9 mouse cellular contexts compared by ENCODE assay signal in genomic region chr19:4614305-4615150, GRCm38 (mm10). TPM values are rescaled to one million over a fixed set of nuclear protein-coding genes. Genes with fewer than 3 reads are reported as not detected.
DNase-seq lines count a peak whose midpoint lies in the region; ATAC-seq and TF ChIP-seq lines count a peak whose summit lies in the region.
"Had no signal": no experiment of that assay in that cellular context is flagged by ENCODE, and none has a peak within 500 bp of the region (broad histone marks: within the 10 kb centered on the region; RNA-seq: fewer than 3 reads in every experiment).

No protein-coding gene starts in this region.

- TF ChIP-seq EP300 in heart, adult 2 months (IDR thresholded peaks at IDR 0.05; ENCODE audit: insufficient read depth, low read depth, low read length) = no peak

- H3K79me2 ChIP-seq in heart, adult 2 months (replicated peaks; ENCODE audit: control insufficient read depth, insufficient read depth, low read length) = no peaks in the 10 kb centered on the region

- no peaks in the 10 kb centered on the region for H3K36me3 ChIP-seq in heart, adult 2 months (ENCODE audit: control insufficient read depth, insufficient read depth, low read length)
- H3K36me3 ChIP-seq in G1E (replicated peaks) = peaks cover 10% of the 10 kb centered on the region
- H3K36me3 ChIP-seq in midbrain, postnatal 0 days (ENCODE audit: insufficient read depth, low read length) = peaks cover 30% of the 10 kb centered on the region

- WGBS in heart, adult 2 months = 28% methylated on average over 40 of the region's 49 CpGs
- 26% methylated on average over 29 of the region's 49 CpGs for WGBS in midbrain, postnatal 0 days

- H3K4me1 ChIP-seq in heart, adult 2 months (ENCODE audit: control insufficient read depth, insufficient read depth, low read length) = peaks cover 2% of the 10 kb centered on the region
- peaks cover 21% of the 10 kb centered on the region for H3K4me1 ChIP-seq in G1E (ENCODE audit: insufficient read depth, low read depth, low read length)
- no peaks in the 10 kb centered on the region for H3K4me1 ChIP-seq in embryonic fibroblast, embryonic 13.5 days (ENCODE audit: control insufficient read depth, insufficient read depth, low read length)
- H3K4me1 ChIP-seq in midbrain, postnatal 0 days (ENCODE audit: insufficient read depth, low read length) = peaks cover 14% of the 10 kb centered on the region; the same call in 1 of the 2 replicates

- no peak for TF ChIP-seq POLR2A in heart, adult 2 months (IDR thresholded peaks at IDR 0.05; ENCODE audit: insufficient read depth, low read depth, low read length)
- TF ChIP-seq POLR2A in embryonic fibroblast, embryonic 13.5 days (IDR thresholded peaks at IDR 0.05; ENCODE audit: low read depth, low read length) = no peak; the same call in 1 of the 2 replicates

- H3K9ac ChIP-seq in heart, adult 2 months (ENCODE audit: low read depth, low read length) = peak overlapping the region; percentile 84
- H3K9ac ChIP-seq in midbrain, postnatal 0 days (replicated peaks; ENCODE audit: low read length, poor library complexity, severe bottlenecking) = peak overlapping the region; percentile 99

- intact Hi-C loops in heart, adult 2 months (cut with DNase I) = no loop called here

- no peak for DNase-seq in heart, adult 2 months
- DNase-seq in heart, adult 18-20 months = no peak
- no peak for DNase-seq in G1E (ENCODE audit: low spot score)
- DNase-seq in kidney, postnatal 14 days = peak; percentile 52
- peak; percentile 31 for DNase-seq in midbrain, postnatal 0 days (ENCODE audit: low spot score)
- no peak for DNase-seq in B cell, adult 2 months
- DNase-seq in layer of hippocampus, adult 9-11 months = no peak

- no peaks in the 10 kb centered on the region for H3K27me3 ChIP-seq in heart, adult 2 months (ENCODE audit: control insufficient read depth, insufficient read depth, low read length)
- H3K27me3 ChIP-seq in G1E (ENCODE audit: insufficient read depth, low read length) = peaks cover 58% of the 10 kb centered on the region
- no peaks in the 10 kb centered on the region for H3K27me3 ChIP-seq in midbrain, postnatal 0 days (ENCODE audit: insufficient read depth, low read length)

- no peak for TF ChIP-seq CTCF in heart, adult 2 months (IDR thresholded peaks at IDR 0.05)
- TF ChIP-seq CTCF in G1E (IDR thresholded peaks at IDR 0.05; ENCODE audit: low read depth, low read length) = no peak
- no peak for TF ChIP-seq CTCF in embryonic fibroblast, embryonic 13.5 days (IDR thresholded peaks at IDR 0.05; ENCODE audit: borderline replicate concordance, insufficient read depth, low read length)
- no peak for TF ChIP-seq CTCF in midbrain, postnatal 0 days (IDR thresholded peaks at IDR 0.05)

- H3K4me3 ChIP-seq in heart, adult 2 months = peak overlapping the region; percentile 82
- peak overlapping the region; percentile 70 for H3K4me3 ChIP-seq in G1E (ENCODE audit: low read depth, low read length)
- peak overlapping the region; percentile 65 for H3K4me3 ChIP-seq in embryonic fibroblast, embryonic 13.5 days (ENCODE audit: insufficient read depth, low read length)
- peak overlapping the region; percentile 91 for H3K4me3 ChIP-seq in midbrain, postnatal 0 days (ENCODE audit: low read depth, low read length)

- H3K27ac ChIP-seq in heart, adult 2 months = peak overlapping the region; percentile 71
- H3K27ac ChIP-seq in embryonic fibroblast, embryonic 13.5 days (ENCODE audit: insufficient read depth, low read length) = peak overlapping the region; percentile 51; the same call in 1 of the 2 replicates
- H3K27ac ChIP-seq in midbrain, postnatal 0 days (ENCODE audit: low read depth, low read length) = peak overlapping the region; percentile 93

- H3K9me3 ChIP-seq in G1E (replicated peaks) = no peaks in the 10 kb centered on the region
- H3K9me3 ChIP-seq in midbrain, postnatal 0 days (ENCODE audit: low read length) = no peaks in the 10 kb centered on the region

- ATAC-seq in G1E (ENCODE audit: extremely low read depth, insufficient number of reproducible peaks, low FRiP score, poor library complexity, severe bottlenecking) = no peak
- peak; percentile 10 for ATAC-seq in midbrain, postnatal 0 days (ENCODE audit: low FRiP score)

- H3K4me2 ChIP-seq in midbrain, postnatal 0 days (ENCODE audit: low read depth, low read length, poor library complexity, severe bottlenecking) = peak overlapping the region; percentile 92

RNA-seq across cellular contexts. Expression of gene Lrfn4, which starts 0.9 kb away (rescaled TPM):
- 1 to 10 TPM; 7.7 to 9.4 TPM for total RNA-seq in heart, adult 2 months (2021)
- 12.4 and 15.3 TPM in 2 replicates for polyA plus RNA-seq in heart, adult 2 months (2012; rRNA removed)
- total RNA-seq in heart, adult 18-20 months (2021) = 1 to 10 TPM; 5.4 to 8.5 TPM
- not detected in 2 replicates for total RNA-seq in G1E (2014; fragmentation: Nextera tagmentation)
- total RNA-seq in G1E (2017) = 0.35 and 0.49 TPM in 2 replicates
- polyA plus RNA-seq in G1E (2012) = 0.54 and 0.66 TPM in 2 replicates
- polyA plus RNA-seq in embryonic fibroblast, embryonic 13.5 days (2011; ENCODE audit: insufficient read length, low read depth, missing spikeins) = 20.2 and 20.3 TPM in 2 replicates
- total RNA-seq in midbrain, postnatal 0 days (2014; rRNA removed) = 164 TPM in 2 replicates
- polyA plus RNA-seq in midbrain, postnatal 0 days (2015; fragmentation: Nextera tagmentation; extraction: Ambion mirVana) = 15.4 and 17.1 TPM in 2 replicates
- total RNA-seq: neutrophil, adult 5-6 weeks had no signal

RNA-seq across cellular contexts. Expression of gene Rce1, which starts 10.9 kb away (rescaled TPM):
- 1 to 10 TPM; 7.1 to 8.7 TPM for total RNA-seq in heart, adult 2 months (2021)
- 35.7 and 37.3 TPM in 2 replicates for polyA plus RNA-seq in heart, adult 2 months (2012; rRNA removed)
- 10 to 100 TPM in 1 of 2 experiments, 1 to 10 TPM in 1; 9.1 to 10.3 TPM for total RNA-seq in heart, adult 18-20 months (2021)
- total RNA-seq in G1E (2014; fragmentation: Nextera tagmentation) (16.3 and 21.9 TPM in 2 replicates), G1E (2017) (16.0 and 19.7 TPM in 2 replicates)
- polyA plus RNA-seq in G1E (2012) = 16.1 and 33.9 TPM in 2 replicates
- polyA plus RNA-seq in embryonic fibroblast, embryonic 13.5 days (2011; ENCODE audit: insufficient read length, low read depth, missing spikeins) = 24.9 and 27.5 TPM in 2 replicates
- 74.9 and 85.1 TPM in 2 replicates for total RNA-seq in midbrain, postnatal 0 days (2014; rRNA removed)
- polyA plus RNA-seq in midbrain, postnatal 0 days (2015; fragmentation: Nextera tagmentation; extraction: Ambion mirVana) = 43.3 and 46.7 TPM in 2 replicates

Comparison
In these comparisons a context has a peak if more than half of its experiments do, and no peak if none do; other contexts are left out.
1. DNase-seq: peak in kidney, postnatal 14 days (single experiment) and midbrain, postnatal 0 days (single experiment); none in heart, adult 2 months (0 of 2), heart, adult 18-20 months (0 of 2), G1E (single experiment), B cell, adult 2 months (0 of 2) and layer of hippocampus, adult 9-11 months (single experiment).
2. RNA of gene Lrfn4, which starts 0.9 kb away (total RNA-seq): 164 TPM in midbrain, postnatal 0 days; 7.7 to 9.4 TPM in heart, adult 2 months, 5.4 to 8.5 TPM in heart, adult 18-20 months and 0.35 to 0.49 TPM in G1E; every median in the first group is over 10 times any median in the second.
3. Peak in every context shown above with its lines, with median percentiles within 50 percentile points of each other: H3K27ac ChIP-seq and H3K4me3 ChIP-seq.